Mouse (Mus musculus) Patski (cell line): Measurements from ENCODE around the gene Slc11a2. TPM values are rescaled to one million over a fixed set of nuclear protein-coding genes. Genes with fewer than 3 reads are reported as not detected.
"Not testable (repeated sequence)": the region's sequence is repeated elsewhere in the genome, so short reads cannot be mapped to it uniquely, and the experiment has no call there.

ENCODE experiments used
- ATAC-seq: fragments of 100-300 bp; one replicate; pipeline ENCODE4 v1.8.0; 2021
- CTCF ChIA-PET: fragments of 350-600 bp; sonication (Branson Sonifier 250); formaldehyde crosslinking; loops from one replicate; lab custom pipeline; 2022; ENCODE audit warnings: inconsistent platforms; lab: Charles Lee
- POLR2A ChIA-PET: fragments of 350-600 bp; sonication (Branson Sonifier 250); formaldehyde crosslinking; loops from one replicate; lab custom pipeline; 2022; ENCODE audit warnings: antibody characterized with exemption, inconsistent platforms; lab: Charles Lee
- DNase-seq: peaks from one replicate; pipeline ENCODE4 v3.0.0-alpha.2; 2011; ENCODE audit warnings: low read depth, low spot score
- H3K27me3 ChIP-seq: fragments of 371-371 bp; one replicate; pipeline ENCODE4 v1.5.1; 2021
- CTCF ChIP-seq: fragments of 100-300 bp; IDR thresholded peaks from one replicate; pipeline ENCODE4 v1.5.1; 2021
- in situ Hi-C: fragments of 300-500 bp; cut with MboI; formaldehyde crosslinking; loops from 3 replicates; pipeline ENCODE4 v1.11.1; 2018; ENCODE audit warnings: low pct_unique_long_range_greater_than_20kb, mixed read lengths
- polyA plus RNA-seq: library from polyadenylated mRNA; unstranded; gene quantifications from one replicate; pipeline ENCODE4 v1.2.3, GENCODE M21; 2021

Slc11a2 gene
- polyA plus RNA-seq, 1 experiment from 2014 or later, result 78.4 TPM

DNA sequence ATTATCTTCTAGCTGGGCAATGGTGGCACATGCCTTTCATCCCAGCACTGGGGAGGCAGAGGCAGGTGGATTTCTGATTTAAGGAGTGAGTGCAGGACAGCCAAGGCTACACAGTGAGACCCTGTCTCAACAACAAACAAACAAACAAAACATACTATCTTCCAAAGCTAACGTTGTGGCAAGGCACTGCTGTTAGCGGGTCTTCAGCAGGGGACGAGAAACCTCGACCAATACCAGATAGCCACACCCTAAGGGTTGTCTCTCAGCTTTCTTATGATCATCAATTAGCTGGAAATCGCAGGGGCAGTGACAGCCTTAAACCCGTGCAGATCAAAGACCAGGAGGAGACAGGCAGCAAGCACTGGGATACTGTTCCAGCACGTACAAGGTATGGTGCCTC, 60.6 kb downstream of the Slc11a2 start, which contains the start of gene Higd1c:
Gene Higd1c, plus strand, starts transcription at position 301 of the 400 bp plus-strand sequence.
- ChIA-PET CTCF (no interaction called here), POLR2A (no interaction called here)
- H3K27me3 ChIP-seq, result no peaks in the 10 kb centered on the region
- no peak for TF ChIP-seq CTCF
- DNase-seq, result no peak
- in situ Hi-C loops, result no loop called here
- ATAC-seq, result no peak

DNA sequence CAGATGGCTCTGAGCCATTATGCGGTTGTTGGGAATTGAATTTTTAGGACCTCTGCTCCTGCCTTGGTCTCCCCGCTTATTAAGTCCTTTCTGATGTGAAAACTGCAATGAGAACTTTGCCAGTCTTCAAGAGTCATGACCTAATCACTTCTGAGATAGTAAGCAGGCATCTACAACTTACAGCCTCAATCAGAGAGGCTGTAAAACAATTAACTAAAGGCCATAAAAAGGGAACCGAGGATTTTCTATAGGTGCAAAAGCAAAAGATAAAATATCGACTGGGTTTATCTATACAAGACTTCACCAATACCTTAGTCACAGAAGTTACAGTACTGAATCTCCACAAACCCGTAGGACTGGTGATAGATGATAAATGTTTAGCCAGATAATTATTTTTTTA, 69.0 kb downstream of the Slc11a2 start:
- DNase-seq (no peak), ATAC-seq (no peak)
- POLR2A ChIA-PET, result no interaction called here
- CTCF ChIA-PET, result no interaction called here
- in situ Hi-C loops, result no loop called here
- H3K27me3 ChIP-seq, result no peaks in the 10 kb centered on the region
- TF ChIP-seq CTCF, result no peak

DNA sequence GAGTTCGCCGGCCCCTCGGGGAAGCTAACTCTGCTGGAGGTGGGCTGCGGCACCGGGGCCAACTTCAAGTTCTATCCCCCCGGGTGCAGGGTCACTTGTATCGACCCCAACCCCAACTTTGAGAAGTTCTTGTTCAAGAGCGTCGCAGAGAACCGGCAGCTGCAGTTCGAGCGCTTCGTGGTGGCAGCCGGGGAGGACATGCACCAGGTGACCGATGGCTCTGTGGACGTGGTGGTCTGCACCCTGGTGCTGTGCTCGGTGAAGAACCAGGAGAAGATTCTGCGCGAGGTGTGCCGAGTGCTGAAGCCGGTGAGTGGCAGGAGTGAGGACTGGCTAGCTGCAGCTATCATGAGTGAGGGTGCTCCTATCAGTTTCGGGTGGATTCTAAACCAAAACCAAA, 71.5 kb downstream of the Slc11a2 start:
- POLR2A ChIA-PET, DNase-seq, in situ Hi-C loops, H3K27me3 ChIP-seq, ATAC-seq: not testable (repeated sequence)
- CTCF ChIA-PET, result interaction anchor here (1.1 kb wide), 1 partner anchor 18 kb away, joined by 3 read pairs; no protein-coding TSS in a partner anchor

DNA sequence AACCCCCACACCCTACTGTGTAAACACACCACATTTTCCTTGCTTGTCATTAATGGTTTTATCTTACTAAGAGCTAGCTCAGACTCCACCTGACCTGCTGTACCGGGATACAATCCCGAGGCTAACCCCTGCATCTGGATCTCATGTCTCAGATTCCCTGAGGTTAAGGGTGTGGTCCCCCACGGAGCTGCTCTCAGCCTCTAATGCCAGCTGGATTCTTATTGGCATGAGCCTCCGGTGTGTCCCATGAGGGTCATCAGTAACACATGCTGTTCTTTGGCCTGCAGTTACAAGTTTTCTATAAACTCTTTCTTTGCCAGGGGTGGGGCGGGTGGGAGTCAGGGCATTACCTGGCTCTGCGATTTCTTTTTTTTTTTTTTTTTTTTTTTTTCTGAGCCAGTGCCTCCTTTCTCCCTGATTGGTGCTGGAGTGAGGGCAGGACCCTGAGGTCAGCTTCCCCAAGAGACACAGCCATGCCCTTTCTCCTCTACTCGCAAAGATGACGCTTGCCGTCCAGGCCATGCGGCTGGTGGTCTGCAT, 72.1 kb downstream of the Slc11a2 start, which contains the start of the genes Methig1 and Mettl7a2:
Gene Methig1, plus strand, starts transcription at position 439 of the 540 bp plus-strand sequence.
Gene Mettl7a2, plus strand, starts transcription at position 490 of the 540 bp plus-strand sequence.
- DNase-seq, result no peak
- ATAC-seq, result no peak
- in situ Hi-C loops, result no loop called here
- H3K27me3 ChIP-seq, result no peaks in the 10 kb centered on the region
- CTCF ChIA-PET, result interaction anchor here (1.1 kb wide), 1 partner anchor 18 kb away, joined by 3 read pairs; no protein-coding TSS in a partner anchor
- POLR2A ChIA-PET, result no interaction called here
- TF ChIP-seq CTCF, result no peak

DNA sequence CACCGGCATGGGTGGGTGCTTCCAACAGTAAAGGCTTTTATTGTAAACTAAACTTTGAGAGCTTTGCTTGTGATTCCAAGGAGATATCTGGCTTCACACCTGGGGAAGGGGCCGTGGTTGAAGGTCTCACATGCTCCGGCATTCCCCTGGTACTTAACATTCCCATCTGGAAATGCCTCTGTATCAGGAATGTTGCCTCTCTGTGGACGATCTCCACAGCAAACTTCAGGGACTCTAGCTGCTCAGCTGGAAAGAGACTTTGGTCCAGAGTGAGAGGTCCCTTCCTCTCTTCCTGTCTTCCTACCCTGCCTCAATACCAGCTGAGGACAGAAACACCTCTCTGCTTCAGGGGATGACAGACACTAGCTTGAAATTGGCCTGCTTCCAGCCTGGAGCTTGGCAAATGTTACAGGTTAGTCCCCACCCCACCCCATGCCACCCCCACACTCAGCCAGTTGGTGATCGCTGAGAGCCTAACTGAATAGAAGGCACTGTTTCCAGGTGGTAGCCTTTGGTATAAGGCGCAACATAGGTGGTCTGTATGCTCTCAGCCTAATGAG, 73.3 kb downstream of the Slc11a2 start:
- in situ Hi-C loops, result no loop called here
- no peak for TF ChIP-seq CTCF
- no peaks in the 10 kb centered on the region for H3K27me3 ChIP-seq
- DNase-seq (no peak), ATAC-seq (no peak)
- CTCF ChIA-PET, result interaction anchor here (1.8 kb wide), 1 partner anchor 13 kb away, joined by 5 read pairs; no protein-coding TSS in a partner anchor
- POLR2A ChIA-PET, result interaction anchor here (0.6 to 1.0 kb wide), 3 partner anchors 16 to 100 kb away, joined by 3 read pairs; no protein-coding TSS in a partner anchor

DNA sequence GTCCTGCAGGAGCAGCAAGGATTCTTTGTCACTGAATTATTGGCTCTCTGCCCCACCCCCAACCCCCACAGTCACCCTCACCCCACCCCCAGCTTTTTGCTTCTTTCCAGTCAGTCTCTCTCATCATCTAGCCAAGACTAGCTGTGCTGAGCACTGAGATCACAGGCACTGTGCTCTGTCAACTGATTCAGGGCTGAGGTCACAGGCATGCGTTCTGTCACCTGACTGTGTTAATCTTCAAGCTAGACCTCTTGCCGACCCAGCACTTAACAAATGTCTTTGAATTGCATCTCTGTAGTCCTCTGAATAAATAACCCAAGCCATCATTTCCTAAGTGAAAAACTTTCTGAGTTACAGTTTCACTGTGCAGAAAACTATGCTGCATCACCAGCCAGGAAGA, 75.4 kb downstream of the Slc11a2 start:
- in situ Hi-C loops, result no loop called here
- POLR2A ChIA-PET, result no interaction called here
- TF ChIP-seq CTCF, result no peak
- CTCF ChIA-PET, result interaction anchor here (1.2 kb wide), 1 partner anchor 26 kb away, joined by 4 read pairs; no protein-coding TSS in a partner anchor
- peak; percentile 83 for DNase-seq
- ATAC-seq, result peak; percentile 76
- H3K27me3 ChIP-seq, result no peaks in the 10 kb centered on the region

DNA sequence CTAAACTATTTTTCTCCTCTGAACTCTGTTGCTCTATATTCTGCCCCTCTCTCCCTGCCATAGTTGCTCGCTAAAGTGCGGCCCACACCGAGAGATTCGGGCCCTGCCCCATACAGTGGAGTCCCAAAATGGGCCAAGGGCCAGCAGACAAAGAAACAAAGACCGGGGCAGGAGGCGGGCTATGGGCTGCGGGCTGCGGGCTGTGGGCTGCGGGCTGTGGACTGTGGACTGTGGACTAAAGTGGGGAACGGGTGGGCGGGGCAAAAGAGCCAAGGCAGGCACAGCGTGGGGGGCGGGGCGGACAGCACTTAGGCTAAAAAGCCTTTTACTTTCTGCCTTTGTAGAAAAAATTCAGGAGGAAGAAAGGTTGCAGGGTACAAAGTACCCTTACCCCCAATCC, 78.1 kb downstream of the Slc11a2 start:
- in situ Hi-C loops, result no loop called here
- ChIA-PET POLR2A (no interaction called here), CTCF (interaction anchor here (1.2 kb wide), 1 partner anchor 21 kb away, joined by 4 read pairs; no protein-coding TSS in a partner anchor)
- ATAC-seq (no peak), DNase-seq (no peak)
- no peak for TF ChIP-seq CTCF
- no peaks in the 10 kb centered on the region for H3K27me3 ChIP-seq

DNA sequence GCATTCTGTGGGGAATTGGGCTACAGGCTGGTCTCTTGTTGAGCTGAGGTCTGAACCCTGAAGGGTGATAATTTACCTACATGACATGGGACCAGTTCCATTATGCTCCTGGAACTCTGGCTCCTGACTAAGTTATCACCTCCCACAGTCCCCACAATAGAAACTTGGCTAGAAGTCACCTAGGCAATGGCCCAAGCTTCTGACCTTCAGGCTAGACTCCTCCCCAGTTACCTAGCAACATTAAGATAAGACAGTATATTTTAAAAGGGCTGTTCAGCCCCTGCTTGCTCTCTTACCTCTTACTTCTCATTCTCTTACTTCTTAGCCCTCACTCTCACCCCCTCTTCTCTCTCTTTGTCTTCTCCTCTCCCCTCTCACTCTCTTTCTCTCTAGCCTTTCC, 79.4 kb downstream of the Slc11a2 start:
- ATAC-seq, result no peak
- no peaks in the 10 kb centered on the region for H3K27me3 ChIP-seq
- DNase-seq, result no peak
- POLR2A ChIA-PET, result no interaction called here
- CTCF ChIA-PET, result no interaction called here
- no peak for TF ChIP-seq CTCF
- in situ Hi-C loops, result no loop called here

DNA sequence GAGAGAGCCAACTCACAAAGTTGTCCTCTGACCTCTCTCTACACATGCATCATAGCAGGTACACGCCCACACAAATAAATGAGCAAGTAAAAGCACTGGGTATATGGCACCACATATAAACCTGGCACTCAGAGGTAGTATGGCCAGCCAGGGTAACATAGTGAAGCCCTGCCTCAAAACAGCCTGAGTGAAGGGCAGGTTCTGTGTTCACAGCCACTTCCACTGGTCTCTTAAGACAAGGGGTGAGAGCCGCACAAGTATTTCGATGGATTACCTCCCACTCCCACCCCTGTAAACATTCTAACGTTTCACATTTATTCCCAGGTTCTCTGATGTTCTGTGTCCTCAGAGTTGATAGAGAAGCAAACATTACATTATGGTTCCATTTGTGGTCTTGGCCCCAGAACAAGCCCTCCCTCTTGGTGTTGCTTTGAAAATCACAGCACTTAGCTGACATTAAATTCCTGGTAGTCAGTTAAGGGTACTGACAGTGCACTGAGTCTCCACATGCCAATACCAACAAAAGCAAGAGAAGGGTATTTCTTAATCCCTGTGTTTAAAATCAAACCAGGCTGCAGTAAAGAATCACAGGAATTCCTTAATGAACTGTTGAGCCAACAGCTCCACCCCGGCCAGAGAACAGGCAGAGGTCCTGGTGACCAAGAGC, 83.4 kb downstream of the Slc11a2 start:
- CTCF ChIA-PET, result interaction anchor here (1.8 to 2.7 kb wide), 3 partner anchors 30 to 33 kb away, joined by 4 to 11 read pairs (median 4); no protein-coding TSS in a partner anchor
- DNase-seq, in situ Hi-C loops, H3K27me3 ChIP-seq, POLR2A ChIA-PET: not testable (repeated sequence)
- ATAC-seq, result peak; percentile 67

Other genes with a start within 250 kb of the Slc11a2 start
- gene Atf1, start 197.3 kb downstream of the Slc11a2 start, polyA plus RNA-seq, result 61.2 TPM
- not detected for gene Tmprss12, start 144.2 kb downstream of the Slc11a2 start, polyA plus RNA-seq
- 567 TPM for gene Mettl7a1, start 120.9 kb downstream of the Slc11a2 start, polyA plus RNA-seq
- 88.9 TPM for gene Mettl7a3, start 90.1 kb downstream of the Slc11a2 start, polyA plus RNA-seq
- 0.51 TPM for gene Methig1, start 71.9 kb downstream of the Slc11a2 start, polyA plus RNA-seq
- gene Mettl7a2, start 71.9 kb downstream of the Slc11a2 start, polyA plus RNA-seq, result 4.1 TPM
- gene Higd1c, start 60.5 kb downstream of the Slc11a2 start, polyA plus RNA-seq, result not detected
- gene Gm5475, start 2.9 kb downstream of the Slc11a2 start, polyA plus RNA-seq, result 0.55 TPM
- 52.3 TPM for gene Letmd1, start 44.0 kb upstream of the Slc11a2 start, polyA plus RNA-seq
- 13.7 TPM for gene Csrnp2, start 70.4 kb upstream of the Slc11a2 start, polyA plus RNA-seq
- gene Tfcp2, start 126.9 kb upstream of the Slc11a2 start, polyA plus RNA-seq, result 35.2 TPM
- 54.5 TPM for gene Pou6f1, start 174.9 kb upstream of the Slc11a2 start, polyA plus RNA-seq
- gene Dazap2, start 190.3 kb upstream of the Slc11a2 start, polyA plus RNA-seq, result 239 TPM
- 11.7 TPM for gene Smagp, start 211.9 kb upstream of the Slc11a2 start, polyA plus RNA-seq
- gene Bin2, start 244.5 kb upstream of the Slc11a2 start, polyA plus RNA-seq, result not detected